Mouse (Mus musculus): ENCODE measurements around the gene Odf4.

GRCm38 (mm10) chr11:68891823-68892222, 35.1 kb downstream of the Odf4 start:
- TF ChIP-seq CTCF (IDR thresholded peaks at IDR 0.05; ENCODE audit: control insufficient read depth, insufficient read depth, insufficient read length) (no peak), MYOG (IDR thresholded peaks at IDR 0.05; ENCODE audit: control insufficient read depth, extremely low read depth, insufficient read length) (no peak), CEBPB (IDR thresholded peaks at IDR 0.05; ENCODE audit: low read depth) (no peak), MAX (IDR thresholded peaks at IDR 0.05) (no peak), USF1 (IDR thresholded peaks at IDR 0.05; ENCODE audit: low read depth) (no peak), MYOD1 (IDR thresholded peaks at IDR 0.05; ENCODE audit: control insufficient read depth, insufficient read length, low read depth) (no peak), FOSL1 (IDR thresholded peaks at IDR 0.05; ENCODE audit: insufficient read depth, low read length, poor library complexity, severe bottlenecking) (no peak)

Measured in C2C12 (cell line).